Mouse (Mus musculus): Measurements from ENCODE around the gene Spn. TPM values are rescaled to one million over a fixed set of nuclear protein-coding genes. Genes with fewer than 3 reads are reported as not detected.

Spn gene
- total RNA-seq, 2 experiments from 2014 or later: 93.4 to 294 TPM

GRCm38 (mm10) chr7:127142214-127142613 lies 4.6 kb upstream of the Spn start:
- peak; percentile 45 for ATAC-seq (replicated peaks; ENCODE audit: poor library complexity)

DNA sequence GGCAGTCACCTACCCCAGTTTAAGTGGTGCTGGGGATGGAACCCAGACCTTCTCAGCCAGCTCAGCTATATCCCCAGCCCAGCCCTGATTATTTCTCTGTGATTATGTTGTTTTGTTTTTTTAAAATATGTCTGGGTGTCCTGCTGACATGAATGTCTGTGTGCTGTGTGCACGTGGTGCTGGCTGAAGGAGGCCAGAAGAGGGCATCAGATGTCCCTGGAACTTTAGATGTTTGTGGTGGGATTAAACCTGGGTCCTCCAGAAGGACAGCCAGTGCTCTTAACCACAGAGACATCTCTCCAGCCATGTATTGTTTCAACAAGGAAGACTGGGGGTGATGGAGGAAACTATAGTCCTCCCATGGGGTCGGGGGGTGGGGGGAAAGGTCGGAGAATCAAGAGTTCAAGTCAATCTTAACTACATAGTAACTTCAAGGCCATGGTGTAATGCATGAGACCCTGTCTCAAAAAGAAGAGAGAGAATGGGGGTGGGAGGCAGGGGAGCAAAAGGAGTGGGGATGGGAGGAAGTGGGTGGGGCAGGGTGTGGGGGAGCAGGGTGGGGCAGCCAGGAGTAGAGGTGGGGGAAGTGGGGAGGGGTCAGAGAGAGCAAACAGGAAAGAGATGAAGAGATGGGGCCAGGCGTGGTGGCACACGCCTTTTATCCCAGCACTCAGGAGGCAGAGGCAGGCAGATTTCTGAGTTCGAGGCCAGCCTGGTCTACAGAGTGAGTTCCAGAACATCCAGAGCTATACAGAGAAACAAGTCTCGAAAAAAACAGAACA lies 3.2 kb upstream of the Spn start:
- ATAC-seq (replicated peaks; ENCODE audit: poor library complexity): no peak

GRCm38 (mm10) chr7:127139562-127139961 lies 1.9 kb upstream of the Spn start:
- ATAC-seq (replicated peaks; ENCODE audit: poor library complexity): no peak

- peak; percentile 13 for ATAC-seq (replicated peaks; ENCODE audit: poor library complexity)
Observed at GRCm38 (mm10) chr7:127139100-127139499, 1.5 kb upstream of the Spn start.

DNA sequence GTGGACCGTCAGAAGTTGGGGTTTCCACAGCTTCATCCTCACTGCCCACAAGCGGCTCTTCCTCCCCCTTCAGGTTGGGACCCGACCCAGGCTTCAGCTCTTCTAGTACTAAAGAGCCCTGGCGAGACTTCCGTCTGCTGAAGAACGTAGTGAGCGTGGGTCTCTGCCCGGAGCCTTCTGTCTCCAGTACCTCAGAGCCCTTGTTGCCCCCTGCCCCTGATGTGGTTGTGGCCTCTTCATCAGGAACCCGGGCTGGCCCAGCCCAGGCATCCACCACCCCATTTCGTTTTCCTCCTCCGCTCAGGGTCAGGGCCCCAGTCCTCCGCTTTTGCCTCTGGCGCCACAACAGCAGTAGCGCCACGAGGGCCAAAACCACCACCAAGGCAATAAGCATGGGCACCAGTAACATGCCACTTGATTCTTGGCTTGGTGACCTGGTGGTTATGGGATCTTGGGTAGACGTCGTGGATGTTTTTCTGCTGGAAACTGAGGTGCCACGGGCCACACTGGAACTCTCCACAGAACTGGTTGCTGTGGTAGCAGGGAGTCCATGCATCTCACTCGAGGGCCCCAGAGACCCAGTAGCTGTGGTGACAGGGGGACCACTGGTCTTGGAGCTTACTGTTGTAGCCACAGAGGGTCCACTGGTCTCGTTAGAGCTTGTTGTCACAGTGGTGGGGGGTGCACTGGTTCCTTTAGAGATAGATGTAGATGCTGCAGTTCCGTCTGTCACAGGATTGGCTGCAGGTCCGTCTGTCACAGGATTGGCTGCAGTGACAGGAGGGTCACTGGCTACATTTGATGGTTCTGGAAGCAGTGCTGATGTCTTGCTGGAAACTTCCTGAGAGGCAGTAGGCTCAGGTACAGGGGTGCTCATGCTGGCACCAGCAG lies 1.2 kb downstream of the Spn start:
- ATAC-seq (replicated peaks; ENCODE audit: poor library complexity): peak; percentile 30

- peak; percentile 22 for ATAC-seq (replicated peaks; ENCODE audit: poor library complexity)
Observed at GRCm38 (mm10) chr7:127134821-127135447, 2.7 kb downstream of the Spn start.

GRCm38 (mm10) chr7:127133125-127133524 lies 4.5 kb downstream of the Spn start:
- ATAC-seq (replicated peaks; ENCODE audit: poor library complexity): no peak

DNA sequence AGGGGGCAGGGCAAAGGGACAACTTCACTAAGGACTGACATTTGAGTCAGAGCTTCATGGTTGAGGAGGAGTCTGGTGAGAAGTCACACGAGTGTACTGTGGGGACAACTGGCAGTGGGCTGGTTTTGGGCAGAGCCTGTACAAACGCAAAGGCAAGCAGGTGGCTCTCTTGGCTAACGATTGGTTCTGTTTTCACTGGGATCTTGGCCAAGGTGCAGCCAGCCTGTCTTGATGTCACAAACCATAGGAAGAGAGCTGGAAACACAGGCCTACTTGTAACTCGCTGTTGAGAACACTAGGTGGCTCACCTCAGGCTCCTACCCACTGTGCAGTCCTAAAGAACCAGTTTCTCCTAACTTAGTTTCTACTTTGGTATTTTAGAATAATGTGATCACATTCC lies 8.0 kb downstream of the Spn start:
- peak; percentile 91 for ATAC-seq (replicated peaks; ENCODE audit: poor library complexity)

DNA sequence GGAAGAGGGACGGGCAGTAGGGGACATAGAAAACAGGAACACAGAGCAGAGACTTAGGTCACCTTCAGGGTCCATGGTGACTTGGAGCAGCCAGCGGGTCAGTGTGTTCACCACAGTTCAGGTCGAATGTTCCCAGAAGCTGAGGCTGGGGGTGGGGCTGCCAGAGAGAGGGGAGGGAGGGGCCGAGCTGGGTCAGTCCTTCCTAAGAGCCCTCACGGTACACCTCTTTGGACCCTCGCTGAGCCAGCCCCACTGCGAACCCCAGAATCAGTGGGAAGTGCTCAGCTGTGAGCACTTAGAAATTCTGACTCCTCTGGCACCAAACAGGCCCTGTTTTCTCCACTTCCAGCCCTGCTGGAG lies 15.7 kb downstream of the Spn start, which contains the start of gene Qprt:
Qprt (minus strand) TSS at position 316 of the 360 bp plus-strand sequence.
- no peak for ATAC-seq (replicated peaks; ENCODE audit: poor library complexity)

- no peak for ATAC-seq (replicated peaks; ENCODE audit: poor library complexity)
Observed at GRCm38 (mm10) chr7:127121061-127121910, 16.3 kb downstream of the Spn start.

GRCm38 (mm10) chr7:127118671-127119445 lies 18.8 kb downstream of the Spn start:
- no peak for ATAC-seq (replicated peaks; ENCODE audit: poor library complexity)

- peak; percentile 40 for ATAC-seq (replicated peaks; ENCODE audit: poor library complexity)
Observed at GRCm38 (mm10) chr7:127117948-127118347, 19.7 kb downstream of the Spn start.

DNA sequence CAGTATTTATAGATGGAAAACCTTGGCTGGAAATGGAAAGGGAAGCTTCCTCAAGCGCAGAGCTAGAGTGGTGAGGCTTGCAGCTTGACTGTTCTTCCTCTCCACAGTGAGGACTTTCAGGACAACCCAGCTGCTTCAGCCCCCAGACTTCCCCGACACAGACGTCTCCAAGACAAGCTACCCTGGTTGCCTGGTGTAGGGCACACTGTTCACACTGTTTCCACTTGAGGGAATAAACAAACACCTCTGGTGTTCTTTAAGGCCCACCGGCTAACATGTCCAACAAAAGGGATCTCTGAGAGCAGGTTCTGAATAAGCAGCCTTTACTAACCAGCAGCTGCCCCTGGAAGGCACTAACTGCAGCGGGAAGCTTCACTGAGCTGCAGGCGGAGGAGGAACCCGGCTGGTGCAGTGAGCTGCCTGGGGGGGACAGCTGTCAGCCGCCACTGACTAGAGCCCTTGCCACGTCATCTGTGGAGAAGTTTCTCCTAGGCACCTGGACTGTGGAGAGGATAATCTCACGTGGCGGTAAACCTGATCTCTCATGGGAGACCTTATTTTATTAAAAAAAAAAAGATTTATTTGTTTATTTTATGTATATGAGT lies 21.2 kb downstream of the Spn start:
- no peak for ATAC-seq (replicated peaks; ENCODE audit: poor library complexity)

GRCm38 (mm10) chr7:127114920-127115319 lies 22.7 kb downstream of the Spn start:
- no peak for ATAC-seq (replicated peaks; ENCODE audit: poor library complexity)

DNA sequence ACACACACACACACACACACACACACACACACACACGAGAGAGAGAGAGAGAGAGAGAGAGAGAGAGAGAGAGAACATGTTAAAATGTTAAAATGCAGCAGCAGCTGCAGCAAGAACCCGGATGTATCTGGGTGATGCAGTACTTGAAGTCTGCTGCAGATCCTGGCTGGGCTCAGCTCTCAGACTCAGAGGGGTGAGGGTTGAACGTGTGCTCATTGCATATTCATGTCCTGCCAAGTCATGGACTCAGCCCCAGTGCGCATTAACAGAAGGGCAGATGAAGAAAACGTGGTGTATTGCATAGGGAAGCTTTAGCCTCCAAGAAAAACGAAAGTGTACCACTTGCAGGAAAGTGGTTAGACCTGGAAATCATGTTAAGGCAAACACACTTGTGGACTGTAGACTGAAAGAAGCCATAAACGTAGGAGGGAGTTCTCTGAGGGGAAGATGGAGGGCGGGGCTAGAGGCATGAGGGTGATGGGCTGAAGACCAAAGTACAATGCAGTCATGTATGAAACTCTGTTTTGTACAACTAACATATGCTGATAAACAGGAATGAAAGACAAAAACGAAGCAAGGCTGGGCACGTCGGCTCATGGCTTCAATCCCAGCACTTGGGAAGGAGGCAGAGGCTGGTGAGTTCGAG lies 23.9 kb downstream of the Spn start:
- ATAC-seq (replicated peaks; ENCODE audit: poor library complexity): peak; percentile 8; the same call in 1 of the 2 replicates

DNA sequence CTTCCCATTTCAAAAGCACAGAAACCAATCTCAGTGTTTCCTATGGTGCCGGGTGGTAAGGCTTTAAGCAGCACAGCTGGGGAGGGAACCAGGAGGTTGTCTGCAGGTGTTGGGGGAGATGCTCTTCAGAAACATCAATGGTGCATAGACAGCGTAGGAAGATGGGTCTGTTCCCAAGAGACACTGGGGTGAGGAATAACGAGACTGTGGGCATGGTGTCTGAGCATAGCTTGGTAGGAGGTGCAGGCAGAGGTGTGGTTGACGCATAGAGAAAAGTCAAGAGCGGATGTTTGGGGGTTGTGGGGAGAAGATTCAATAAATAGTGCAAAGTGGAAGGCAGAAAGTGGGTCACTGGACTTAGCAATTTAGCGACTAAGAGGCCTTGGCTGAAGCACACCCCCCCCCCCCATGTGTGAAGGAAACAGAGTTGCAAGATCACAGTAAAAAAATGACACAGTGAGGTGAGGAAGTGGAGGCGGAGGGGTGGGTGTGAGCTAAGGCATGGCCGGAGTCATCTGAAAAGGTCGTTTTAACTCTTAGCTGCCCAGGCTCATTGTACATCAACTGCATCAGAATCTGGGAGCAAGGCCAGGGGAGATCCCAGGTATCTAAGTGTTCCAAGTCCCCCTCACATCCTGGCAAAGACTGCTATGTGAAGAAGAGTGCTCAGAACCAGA lies 24.6 kb downstream of the Spn start:
- 0 out of 2 replicates have a peak, but pooled peaks have one; percentile 18 for ATAC-seq (replicated peaks; ENCODE audit: poor library complexity)

- ATAC-seq (replicated peaks; ENCODE audit: poor library complexity): no peak
Observed at GRCm38 (mm10) chr7:127112251-127112841, 25.3 kb downstream of the Spn start.

DNA sequence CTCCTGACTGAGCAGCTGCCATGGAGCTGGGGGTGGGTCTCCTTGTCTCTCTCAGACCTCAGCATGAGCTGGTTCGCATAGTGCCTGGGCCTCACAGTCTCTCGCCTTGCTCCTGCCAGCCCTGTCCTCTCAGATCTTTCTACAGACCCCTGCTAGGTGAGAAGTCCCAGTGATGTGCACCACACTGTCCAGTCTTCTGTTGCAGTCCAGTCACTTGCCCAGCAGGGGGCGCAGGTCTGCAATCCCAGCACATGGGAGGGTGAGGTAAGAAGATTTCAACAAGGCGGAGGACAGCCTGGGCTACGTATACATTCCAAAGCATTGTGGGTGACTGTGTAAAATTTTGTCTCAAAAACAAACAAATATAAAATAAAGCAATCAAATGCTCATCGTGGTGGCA lies 26.2 kb downstream of the Spn start:
- peak; percentile 79 for ATAC-seq (replicated peaks; ENCODE audit: poor library complexity)

All from megakaryocyte progenitor cell, adult 5-6 weeks (primary cell).